Mouse (Mus musculus): ENCODE results near the gene Gm3696.
"Not testable (repeated sequence)": the region's sequence is repeated elsewhere in the genome, so short reads cannot be mapped to it uniquely, and the experiment has no call there.

DNA sequence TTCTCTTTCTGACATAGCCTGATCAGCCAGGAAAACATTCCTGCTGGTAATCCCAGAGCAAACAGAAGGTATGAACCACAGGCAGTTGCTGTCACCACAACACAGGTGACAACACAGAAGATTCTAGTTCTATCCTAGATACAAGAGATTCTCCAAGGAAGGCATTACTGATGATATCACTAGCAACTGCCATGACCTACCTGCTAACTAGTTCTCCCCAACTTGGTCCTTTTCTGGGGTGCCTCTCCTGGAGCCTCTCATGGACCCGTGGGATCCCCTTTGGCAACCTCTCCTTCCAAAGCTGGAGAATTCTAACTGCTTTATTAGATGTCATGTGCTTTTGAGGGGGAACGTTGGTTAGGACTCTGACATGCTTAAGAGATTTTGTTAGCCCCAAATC lies 55.6 kb downstream of the Gm3696 start, which contains the start of gene Gm3685:
- TF ChIP-seq CTCF (IDR thresholded peaks at IDR 0.05; ENCODE audit: borderline replicate concordance, insufficient read depth, low read length); POLR2A (IDR thresholded peaks at IDR 0.05; ENCODE audit: low read depth, low read length): not testable (repeated sequence)
